Mouse (Mus musculus) adrenal gland, adult (tissue): ENCODE measurements around the gene Chaf1a.

Experiments
- DNase-seq, 2 experiments: peaks; one replicate each; pipeline ENCODE4 v3.0.0; 2022 to 2023; ENCODE audit warnings: low spot score in 1 of 2; ENCODE audit not compliant: inconsistent age in 2 of 2

The Chaf1a gene

DNA sequence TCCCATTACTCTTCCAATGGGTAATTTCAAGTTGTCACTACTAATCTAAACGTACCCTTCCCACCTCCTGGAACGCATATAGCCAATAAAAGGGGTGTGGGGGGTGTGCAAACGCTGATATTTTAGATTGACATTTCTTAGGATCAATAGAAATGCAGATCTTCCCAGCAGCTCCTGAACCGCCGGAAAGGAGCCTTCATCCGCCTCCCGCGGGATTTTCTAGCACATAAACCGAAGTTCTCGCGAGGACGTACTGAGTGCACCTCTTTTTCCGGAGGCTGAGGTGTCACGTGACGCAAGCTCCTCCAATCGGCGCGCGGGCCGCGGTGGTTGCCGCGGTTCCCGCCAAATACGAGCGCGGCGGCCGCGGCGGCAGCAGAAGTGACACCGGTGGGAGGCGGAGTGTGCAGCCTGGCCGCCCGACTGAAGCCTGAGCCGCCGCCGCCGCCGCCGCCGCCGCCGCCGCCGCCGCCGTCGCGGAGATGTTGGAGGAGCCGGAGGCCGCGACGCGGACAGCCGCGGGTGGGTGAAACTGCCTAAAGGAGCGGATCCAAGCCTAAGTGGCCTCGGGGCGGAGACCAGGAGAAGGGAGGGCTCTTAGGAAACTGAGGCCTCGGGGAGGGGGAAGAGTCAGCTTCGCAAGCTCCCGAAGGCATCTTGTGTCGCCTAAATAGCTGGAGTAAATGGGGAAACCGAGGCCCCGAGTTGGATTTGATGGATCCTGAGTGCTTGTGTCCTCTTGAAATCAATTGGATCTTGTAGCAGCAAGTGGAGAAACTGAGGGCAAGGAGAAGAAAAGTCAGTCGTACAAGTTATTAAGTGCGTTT, at the start of gene Chaf1a:
Chaf1a (plus strand) TSS at position 410 of the 827 bp plus-strand sequence.
- DNase-seq: peak; percentile 97 to 98

DNA sequence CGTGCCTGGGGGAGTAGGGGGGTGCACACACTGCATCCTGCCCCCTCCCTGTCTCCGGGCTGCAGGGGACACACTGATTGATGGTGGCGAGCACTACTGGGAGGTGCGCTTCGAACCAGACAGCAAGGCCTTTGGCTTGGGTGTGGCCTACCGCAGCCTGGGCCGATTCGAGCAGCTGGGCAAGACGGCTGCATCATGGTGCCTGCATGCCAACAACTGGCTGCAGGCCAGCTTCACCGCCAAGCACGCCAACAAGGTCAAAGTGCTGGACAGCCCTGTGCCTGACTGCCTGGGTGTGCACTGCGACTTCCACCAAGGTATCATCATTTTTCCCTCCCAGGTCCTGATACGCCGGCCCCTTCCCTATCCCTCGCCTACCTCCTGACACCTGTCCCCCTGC, 44.2 kb upstream of the Chaf1a start:
- peak; percentile 83 to 90 for DNase-seq

DNA sequence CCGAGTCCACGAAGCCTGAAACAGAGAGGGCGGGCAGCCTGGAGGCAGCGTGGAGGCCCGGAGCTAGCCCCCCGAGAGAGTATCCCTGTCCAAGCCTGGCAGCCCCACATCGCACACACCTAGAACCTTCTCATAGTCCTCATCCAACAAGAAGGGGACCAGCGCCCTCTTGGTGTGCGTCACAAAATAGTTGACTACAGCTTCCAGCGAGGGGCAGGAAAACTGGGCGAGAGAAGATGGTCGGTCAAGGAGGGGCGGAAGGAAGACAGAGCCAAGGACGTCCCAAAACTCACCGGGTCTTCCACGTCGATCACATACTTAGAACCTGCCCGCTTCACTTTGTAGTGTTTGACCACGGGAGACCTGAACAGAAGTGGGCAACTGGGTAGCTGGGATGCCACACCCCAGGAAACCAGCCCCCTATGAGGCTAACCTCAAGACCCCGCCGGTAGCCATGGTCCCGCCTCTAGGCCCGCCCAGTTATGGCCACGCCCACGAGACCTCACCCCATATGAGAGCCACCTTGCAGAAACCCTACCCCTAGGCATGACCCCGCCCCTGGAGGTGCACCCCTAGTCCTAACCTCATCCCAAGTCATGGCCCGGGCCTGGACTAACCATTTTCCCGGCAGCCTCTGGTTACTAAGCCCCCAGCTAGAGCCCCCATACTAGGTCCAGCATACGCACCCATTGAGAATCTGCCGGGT, 40.3 kb upstream of the Chaf1a start:
- no peak for DNase-seq

DNA sequence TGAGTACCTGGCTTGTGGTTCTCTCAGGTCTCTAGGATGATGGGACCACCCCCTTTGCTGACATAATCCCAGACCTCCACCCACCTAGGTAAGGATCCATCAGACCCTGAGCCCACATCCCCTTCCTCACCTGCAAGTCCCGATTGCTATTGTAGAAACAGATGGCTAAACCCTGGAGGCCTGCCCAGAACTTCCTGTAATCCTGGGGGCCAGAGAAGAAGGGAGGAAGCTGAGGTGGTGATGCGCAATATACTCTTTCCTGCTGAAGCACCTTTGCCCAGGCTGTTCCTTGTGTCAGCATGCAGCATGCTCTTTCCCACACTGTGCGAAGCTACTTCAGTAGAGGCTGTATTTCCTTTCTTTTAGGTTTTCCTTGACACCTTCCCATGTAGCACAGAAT, 37.2 kb upstream of the Chaf1a start:
- DNase-seq: no peak

DNA sequence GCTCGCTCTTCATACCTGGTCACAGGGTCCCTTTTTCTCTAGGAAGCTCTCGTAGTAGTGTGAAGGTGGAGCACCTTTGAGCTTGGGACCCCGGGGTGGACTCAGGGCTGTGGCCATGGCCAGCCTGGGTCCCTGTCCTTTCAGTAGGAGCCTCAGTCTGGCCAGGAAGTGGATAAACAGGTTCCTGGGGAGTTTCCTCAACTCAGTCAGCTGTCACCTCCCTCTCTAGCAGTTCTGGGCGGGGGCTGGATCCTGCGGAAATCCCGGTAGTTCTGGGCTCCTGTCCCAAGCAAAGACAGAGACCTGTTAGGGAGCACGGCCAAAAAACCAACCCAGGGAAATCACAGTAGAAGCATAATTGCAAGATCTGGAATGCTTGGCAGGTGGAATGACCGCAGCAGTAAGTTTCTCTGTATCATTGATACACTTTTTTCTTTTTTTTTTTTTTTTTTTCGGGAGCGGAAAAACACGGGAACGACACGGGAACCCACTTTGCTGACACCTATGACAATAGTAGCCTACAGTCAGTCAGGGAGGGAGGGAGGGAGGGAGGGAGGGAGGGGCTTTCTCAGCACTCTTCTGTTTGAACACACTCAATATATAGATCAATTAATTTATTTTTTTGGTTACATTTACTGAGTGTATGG, 34.7 kb upstream of the Chaf1a start, which contains the start of the genes Stap2 and Mpnd:
Stap2 (minus strand) TSS at position 170 of the 647 bp plus-strand sequence.
Mpnd (plus strand) TSS at position 297 of the 647 bp plus-strand sequence.
- peak; percentile 40 to 68 for DNase-seq

DNA sequence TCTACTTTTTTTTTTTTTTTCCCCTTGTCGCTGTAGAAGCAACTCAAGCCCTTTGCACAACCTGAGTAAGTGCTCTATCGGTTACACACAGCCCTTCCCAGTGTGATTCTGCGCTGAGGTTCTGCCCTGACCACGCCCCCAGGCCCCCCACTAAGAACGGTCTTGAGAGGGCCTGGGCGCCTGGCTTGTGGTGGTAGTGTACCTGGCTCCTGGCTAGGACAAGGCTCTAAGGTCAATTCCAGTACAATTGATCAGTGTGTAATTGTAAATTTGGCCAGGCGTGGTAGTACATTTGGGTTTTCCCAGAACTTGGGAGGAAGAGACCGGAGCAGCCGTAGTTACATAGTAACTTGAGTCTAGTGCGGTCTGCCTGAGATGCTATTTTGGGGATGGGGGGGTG, 33.3 kb upstream of the Chaf1a start:
- DNase-seq: peak in 1 of 2 experiments; percentile 35

DNA sequence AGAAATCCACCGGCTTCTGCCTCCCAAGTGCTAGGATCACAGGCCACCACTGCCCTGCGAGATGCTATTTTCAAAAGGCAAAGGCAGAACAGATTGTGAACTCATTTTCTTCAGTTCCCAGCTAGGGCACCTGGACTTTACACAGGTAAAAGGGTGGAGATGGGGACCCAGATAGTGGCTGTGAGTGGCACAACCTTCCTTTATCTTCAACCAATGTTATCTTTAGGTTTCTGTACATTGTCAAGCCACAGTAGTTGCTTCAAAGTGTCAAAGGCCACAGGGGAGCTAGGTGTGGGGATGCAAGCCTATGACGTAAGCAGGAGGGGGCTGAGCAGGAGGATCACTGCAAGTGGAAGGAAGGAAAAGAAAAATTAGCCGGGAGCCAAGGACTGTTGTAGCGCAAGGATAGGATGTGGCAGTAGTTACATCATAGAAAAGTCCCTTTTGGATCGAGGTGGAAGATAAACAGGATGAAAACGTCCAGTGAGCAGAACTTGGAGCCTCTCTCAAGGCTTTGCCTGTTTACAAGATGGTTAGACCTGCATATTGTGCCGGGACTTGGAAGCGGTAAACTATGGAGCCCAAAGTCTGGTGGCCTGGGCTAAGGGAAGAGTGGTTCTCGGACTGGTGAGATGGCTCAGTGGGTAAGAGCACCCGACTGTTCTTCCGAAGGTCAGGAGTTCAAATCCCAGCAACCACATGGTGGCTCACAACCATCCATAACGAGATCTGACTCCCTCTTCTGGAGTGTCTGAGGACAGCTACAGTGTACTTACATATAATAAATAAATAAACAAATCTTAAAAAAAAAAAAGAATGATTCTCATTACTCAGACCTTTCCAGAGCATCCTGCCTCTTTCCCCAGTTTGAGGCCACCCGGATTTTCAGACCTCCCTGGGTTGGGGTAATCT, 32.5 kb upstream of the Chaf1a start:
- DNase-seq: peak in 1 of 2 experiments; percentile 32

DNA sequence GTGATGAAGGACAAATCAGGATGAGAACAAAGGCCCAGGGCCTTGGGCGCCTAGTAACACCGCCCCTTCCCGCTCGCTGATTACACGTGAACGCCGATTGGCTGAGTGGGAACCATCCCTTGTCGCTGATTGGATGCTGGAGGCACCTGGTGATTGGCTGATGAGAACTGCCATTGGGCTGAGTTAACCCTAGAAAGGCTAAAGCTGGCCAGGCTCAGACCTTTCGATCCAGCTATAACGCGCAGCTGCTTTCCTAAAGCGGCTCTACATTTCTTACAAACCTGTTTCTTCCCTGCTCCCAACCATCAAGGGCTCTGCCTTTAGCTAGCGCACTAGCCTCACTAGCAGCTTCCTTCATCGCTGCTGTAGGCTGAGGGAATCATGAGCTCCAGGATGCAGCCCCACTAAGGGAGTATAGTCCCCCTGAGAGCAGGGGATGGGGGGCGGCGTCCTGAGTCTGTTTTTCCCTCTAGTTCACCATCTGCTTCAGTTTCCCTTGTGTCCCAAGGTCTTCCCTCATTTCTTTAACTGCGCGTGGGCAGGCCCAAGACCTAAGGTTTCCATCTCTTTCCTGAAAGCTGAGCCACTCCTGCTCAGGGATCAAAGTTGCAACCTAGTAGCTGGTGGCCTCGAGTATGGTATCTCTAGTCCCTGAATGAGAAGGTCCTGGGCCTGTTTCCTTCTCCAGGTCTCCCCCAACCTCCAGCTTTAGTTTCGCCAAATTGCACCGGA, 31.7 kb upstream of the Chaf1a start:
- peak; percentile 95 to 98 for DNase-seq

DNA sequence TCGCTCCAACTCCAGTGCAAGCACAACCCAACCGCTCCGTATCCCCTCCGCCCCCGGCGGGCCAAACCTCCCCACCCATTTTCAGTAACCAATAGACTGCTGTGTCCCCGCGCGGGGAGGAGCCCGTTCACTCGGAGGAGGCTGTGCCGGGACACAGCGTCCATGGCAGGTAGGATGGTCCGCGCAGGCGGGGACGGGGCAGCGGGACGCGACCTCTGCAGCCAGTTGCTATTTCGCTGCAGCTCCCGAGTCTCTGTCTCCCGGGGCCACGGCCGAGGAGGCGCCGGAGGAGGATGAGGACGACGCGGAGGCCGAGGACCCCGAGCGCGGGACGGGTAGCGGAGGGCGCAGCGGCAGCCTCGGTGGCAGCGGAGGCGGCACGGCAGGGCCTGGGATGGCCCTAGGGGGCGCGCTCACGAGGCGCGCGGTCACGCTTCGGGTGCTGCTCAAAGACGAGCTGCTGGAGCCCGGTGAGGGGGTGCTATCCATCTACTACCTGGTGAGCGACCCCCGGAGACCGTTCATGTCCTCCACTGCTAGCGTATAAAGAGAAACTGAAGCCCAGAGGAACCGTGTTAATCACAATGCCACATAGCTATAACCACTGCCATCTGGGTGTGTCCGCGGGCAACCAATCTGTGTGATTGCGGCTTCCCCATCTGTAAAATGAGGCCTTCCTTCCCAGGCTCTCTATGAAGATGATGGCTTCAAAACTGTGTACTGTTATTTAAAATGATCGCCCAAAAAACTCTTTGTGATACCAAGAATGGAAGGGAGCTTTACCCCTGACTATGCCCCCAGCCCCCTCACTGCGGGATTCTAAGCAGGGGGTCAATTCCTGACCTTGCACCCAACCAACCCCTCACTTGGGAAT, 30.9 kb upstream of the Chaf1a start:
- peak; percentile 96 to 98 for DNase-seq

DNA sequence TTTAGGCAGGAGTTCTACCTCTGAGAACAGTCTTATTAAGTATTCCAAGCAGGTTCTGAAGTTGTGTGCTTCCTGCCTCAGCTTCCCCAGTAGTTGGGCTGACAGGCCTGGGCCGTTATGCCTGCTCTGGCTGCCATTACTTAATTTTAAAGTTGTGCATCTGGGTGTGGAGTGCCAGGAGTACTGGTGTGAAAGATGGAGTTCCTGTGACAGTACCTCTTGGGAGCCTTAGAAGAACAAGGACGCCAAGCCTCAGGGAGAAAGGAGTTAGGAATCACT, 30.3 kb upstream of the Chaf1a start:
- DNase-seq: peak in 1 of 2 experiments; percentile 62

DNA sequence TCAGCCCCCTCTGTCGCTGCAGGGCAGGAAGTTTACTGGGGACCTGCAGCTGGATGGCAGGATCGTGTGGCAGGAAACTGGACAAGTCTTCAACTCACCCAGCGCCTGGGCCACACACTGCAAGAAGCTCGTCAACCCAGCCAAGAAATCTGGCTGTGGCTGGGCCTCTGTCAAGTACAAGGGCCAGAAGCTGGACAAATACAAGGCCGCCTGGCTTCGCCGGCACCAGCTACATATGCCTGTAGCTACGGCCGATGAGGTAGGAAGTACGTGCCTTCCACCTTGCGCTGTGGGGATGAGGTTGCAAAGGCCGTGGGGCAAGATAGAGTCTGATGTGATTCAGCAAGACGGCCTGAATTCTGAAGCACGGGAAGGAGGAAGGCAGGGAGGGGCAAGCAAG, 30.0 kb upstream of the Chaf1a start:
- DNase-seq: no peak

DNA sequence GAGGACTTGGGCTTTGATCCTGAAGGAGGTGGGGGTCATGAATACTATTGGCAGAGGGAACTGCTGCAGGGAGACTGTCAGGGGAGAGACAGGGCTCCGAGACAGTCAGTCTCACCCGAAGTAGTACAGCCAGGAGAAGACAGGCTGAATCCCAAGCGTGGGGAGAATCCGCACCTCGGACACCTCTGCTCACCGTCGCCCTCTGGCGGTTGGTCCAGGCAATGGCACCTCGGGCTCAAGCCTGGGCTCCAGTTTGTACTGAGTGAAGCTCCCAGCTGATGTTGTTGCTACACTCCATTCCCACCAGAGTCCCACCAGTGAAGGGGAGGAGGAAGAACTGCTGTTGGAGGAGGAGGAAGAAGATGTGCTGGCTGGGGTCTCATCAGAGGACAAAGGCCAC, 29.6 kb upstream of the Chaf1a start:
- peak; percentile 82 to 94 for DNase-seq

DNA sequence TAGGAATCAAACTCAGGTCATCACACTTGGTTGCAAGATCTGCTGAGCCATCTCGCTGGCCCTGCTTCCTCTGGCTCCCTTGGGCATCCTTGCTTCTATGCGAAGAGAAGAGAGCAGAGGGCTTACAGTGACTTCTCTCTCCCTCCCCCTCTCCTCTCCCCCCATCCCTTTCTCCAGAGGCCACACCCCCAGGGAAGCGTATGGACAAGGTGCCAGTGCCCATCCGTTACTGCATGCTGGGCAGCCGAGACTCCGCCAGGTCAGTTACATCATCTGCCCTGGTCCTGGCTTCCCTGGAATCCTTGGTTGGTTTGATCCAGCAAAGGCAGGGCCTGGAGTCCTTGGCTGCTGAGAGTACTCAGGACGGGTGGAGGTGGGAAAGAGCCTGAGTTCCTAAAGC, 28.8 kb upstream of the Chaf1a start:
- no peak for DNase-seq

DNA sequence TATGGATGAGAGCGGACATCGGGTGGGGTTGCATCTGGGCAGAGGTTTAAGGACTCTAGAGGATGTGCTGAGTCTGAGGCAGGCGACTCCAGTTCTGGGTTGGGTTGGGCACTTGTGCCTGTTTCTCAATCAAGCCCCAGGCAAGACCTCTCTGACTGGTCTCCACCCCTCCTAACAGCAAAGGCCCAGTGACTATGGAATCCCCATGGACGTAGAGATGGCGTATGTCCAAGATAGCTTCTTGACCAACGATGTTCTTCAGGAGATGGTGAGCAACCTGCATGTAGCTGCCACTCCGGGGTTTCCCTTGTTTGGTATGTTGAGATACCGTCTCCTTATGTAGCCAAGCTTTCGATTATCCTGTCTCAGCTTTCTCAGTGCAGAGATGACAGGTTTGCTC, 24.9 kb upstream of the Chaf1a start:
- DNase-seq: no peak

DNA sequence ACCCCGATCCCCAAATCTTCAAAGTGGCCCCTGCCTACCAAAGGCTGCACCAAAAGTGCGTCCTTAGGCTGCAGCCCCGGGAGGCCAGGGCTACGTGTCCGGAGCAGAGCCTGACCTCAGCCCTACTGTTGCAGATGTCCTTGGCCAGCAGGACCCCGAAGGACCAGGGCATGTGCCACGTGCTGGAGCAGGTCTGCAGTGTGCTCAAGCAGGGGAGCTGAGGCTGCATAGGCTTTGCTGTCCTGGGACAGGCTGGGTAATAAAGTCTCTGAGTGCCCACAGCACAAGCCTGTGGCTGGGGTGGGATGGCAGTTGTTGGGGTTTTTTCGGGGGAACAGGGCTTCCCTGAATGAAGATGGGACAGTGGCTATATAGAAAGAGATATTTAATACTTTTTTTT, 23.9 kb upstream of the Chaf1a start:
- peak; percentile 41 to 65 for DNase-seq

DNA sequence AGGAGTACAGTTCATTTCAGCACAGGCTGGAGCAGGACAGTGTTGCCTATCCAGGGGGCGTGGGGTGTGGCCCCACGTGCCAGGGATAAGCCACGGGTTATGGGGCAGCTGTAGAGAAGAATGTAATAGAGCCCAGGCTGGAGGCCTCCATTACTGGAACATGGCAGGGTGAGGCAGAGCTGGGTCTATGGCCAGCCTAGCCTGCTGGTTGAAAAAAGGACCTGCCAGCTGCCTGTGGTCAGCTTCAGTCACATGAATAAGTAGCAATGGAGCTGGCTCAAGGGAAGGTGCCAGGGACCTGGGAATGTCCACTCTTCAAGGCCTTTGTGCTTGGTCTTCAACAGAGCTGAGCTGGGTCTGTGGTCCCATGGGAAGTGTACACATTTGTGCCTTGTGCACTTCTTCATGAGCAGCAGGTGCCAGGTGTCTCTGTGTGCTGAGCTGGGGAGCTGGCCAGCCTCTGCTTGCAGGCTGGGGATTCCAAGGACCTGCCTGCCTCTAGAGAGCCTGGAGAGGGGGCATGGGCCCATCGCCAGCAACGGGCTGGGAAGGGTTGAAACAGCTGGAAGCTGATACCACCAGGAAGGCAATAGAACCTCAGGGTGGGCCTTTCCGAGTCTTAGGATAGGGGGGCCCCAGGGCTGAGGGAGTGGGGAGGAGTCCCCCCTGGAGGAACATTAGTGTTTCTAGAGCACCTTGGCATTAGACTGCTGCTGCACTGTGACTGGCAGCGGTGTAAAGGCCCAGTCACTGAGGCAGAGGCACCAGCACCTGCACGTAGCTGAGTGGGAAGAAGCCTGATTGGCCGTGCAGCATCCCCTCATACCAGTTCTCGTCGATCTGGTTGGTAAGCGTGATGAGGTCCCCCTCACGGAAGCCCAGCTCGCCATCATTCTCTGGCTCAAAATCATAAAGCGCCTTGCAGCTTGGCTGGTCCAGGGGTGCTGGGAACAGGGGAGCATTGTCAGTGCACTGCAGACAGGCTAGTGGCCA, 23.1 kb upstream of the Chaf1a start:
- peak in 1 of 2 experiments; percentile 49 for DNase-seq

DNA sequence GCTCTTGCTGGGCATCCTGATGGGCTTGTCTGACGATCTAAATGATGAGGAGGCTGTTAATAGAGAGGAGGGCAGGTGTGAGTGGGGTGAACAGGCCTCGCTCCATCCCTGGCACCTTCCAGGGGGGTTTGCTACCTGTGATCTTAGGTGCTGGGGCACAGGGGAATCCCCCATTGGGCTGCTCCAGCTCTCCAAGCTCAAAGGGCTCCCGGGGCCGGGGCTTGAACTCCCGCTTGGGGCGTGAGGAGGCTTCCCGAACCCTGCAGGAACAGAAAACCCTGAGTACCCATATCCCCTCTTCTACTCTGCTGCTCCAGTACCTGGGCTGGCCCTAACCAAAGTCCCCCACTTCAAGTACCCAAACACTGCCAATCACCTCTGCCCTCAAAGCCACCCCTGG, 22.4 kb upstream of the Chaf1a start:
- no peak for DNase-seq
